Mouse (Mus musculus) right cerebral cortex, postnatal 10 days (tissue): Measurements from ENCODE around the gene Hibadh.
A peak's percentile ranks its signal among the peaks of the same experiment; 100 is the strongest.

Experiments used
- DNase-seq, 2 experiments: peaks; one replicate each; pipeline ENCODE4 v3.0.0; 2021; ENCODE audit warnings: low spot score in 2 of 2

The Hibadh gene

GRCm38 (mm10) chr6:52638471-52639185 is 1.6 kb downstream of the Hibadh start:
- no peak for DNase-seq

- DNase-seq, result no peak
Observed at GRCm38 (mm10) chr6:52637337-52637736, 2.9 kb downstream of the Hibadh start.

GRCm38 (mm10) chr6:52635395-52635794 is 4.8 kb downstream of the Hibadh start:
- no peak for DNase-seq

GRCm38 (mm10) chr6:52630625-52631024 is 9.6 kb downstream of the Hibadh start:
- DNase-seq, result no peak

GRCm38 (mm10) chr6:52629180-52629579 is 11.0 kb downstream of the Hibadh start:
- DNase-seq, result no peak

GRCm38 (mm10) chr6:52626735-52627134 is 13.5 kb downstream of the Hibadh start:
- no peak for DNase-seq

GRCm38 (mm10) chr6:52623741-52624140 is 16.4 kb downstream of the Hibadh start:
- DNase-seq, result no peak

- DNase-seq, result no peak
Observed at GRCm38 (mm10) chr6:52621731-52622480, 18.3 kb downstream of the Hibadh start.

- no peak for DNase-seq
Observed at GRCm38 (mm10) chr6:52620090-52620489, 20.1 kb downstream of the Hibadh start.

- DNase-seq, result no peak
Observed at GRCm38 (mm10) chr6:52609626-52610352, 30.4 kb downstream of the Hibadh start.

- no peak for DNase-seq
Observed at GRCm38 (mm10) chr6:52608121-52608520, 32.1 kb downstream of the Hibadh start.

GRCm38 (mm10) chr6:52606746-52607347 is 33.3 kb downstream of the Hibadh start:
- no peak for DNase-seq

GRCm38 (mm10) chr6:52601706-52602642 is 38.2 kb downstream of the Hibadh start:
- no peak for DNase-seq

- peak; percentile 47 to 68 for DNase-seq
Observed at GRCm38 (mm10) chr6:52601117-52601516, 39.1 kb downstream of the Hibadh start.

- DNase-seq, result no peak
Observed at GRCm38 (mm10) chr6:52594752-52595151, 45.4 kb downstream of the Hibadh start.

GRCm38 (mm10) chr6:52586564-52586963 is 53.6 kb downstream of the Hibadh start:
- no peak for DNase-seq

- peak; percentile 51 to 64 for DNase-seq
Observed at GRCm38 (mm10) chr6:52584383-52584782, 55.8 kb downstream of the Hibadh start.

- no peak for DNase-seq
Observed at GRCm38 (mm10) chr6:52581081-52581480, 59.1 kb downstream of the Hibadh start.

- DNase-seq, result no peak
Observed at GRCm38 (mm10) chr6:52578322-52578721, 61.9 kb downstream of the Hibadh start.

- no peak for DNase-seq
Observed at GRCm38 (mm10) chr6:52577270-52577669, 62.9 kb downstream of the Hibadh start.

- DNase-seq, result no peak
Observed at GRCm38 (mm10) chr6:52568706-52569105, 71.5 kb downstream of the Hibadh start.
